Mouse (Mus musculus) spleen, adult 18-20 months (tissue): Measurements from ENCODE around the gene Prrc2c.
"Not testable (repeated sequence)": the region's sequence is repeated elsewhere in the genome, so short reads cannot be mapped to it uniquely, and the experiment has no call there.

Source experiments
- DNase-seq, 2 experiments: peaks; one replicate each; pipeline ENCODE4 v3.0.0; 2022; ENCODE audit warnings: mixed read lengths in 2 of 2

Prrc2c gene

GRCm38 (mm10) chr1:162740401-162740835 lies at the start of gene Prrc2c:
TSS of gene Prrc2c (minus strand) at chr1:162740556.
- DNase-seq = peak; percentile 94 to 97

GRCm38 (mm10) chr1:162785222-162785621 lies 44.9 kb upstream of the Prrc2c start:
- no peak for DNase-seq

- no peak for DNase-seq
Measured at GRCm38 (mm10) chr1:162783669-162784248, 43.4 kb upstream of the Prrc2c start.

- DNase-seq = not testable (repeated sequence)
Measured at GRCm38 (mm10) chr1:162781035-162781434, 40.7 kb upstream of the Prrc2c start.

- no peak for DNase-seq
Measured at GRCm38 (mm10) chr1:162777943-162778538, 37.7 kb upstream of the Prrc2c start.

GRCm38 (mm10) chr1:162773661-162774060 lies 33.3 kb upstream of the Prrc2c start:
- DNase-seq = no peak

- DNase-seq = no peak
Measured at GRCm38 (mm10) chr1:162771617-162772360, 31.4 kb upstream of the Prrc2c start.

GRCm38 (mm10) chr1:162752009-162752408 lies 11.7 kb upstream of the Prrc2c start:
- no peak for DNase-seq

GRCm38 (mm10) chr1:162749607-162750006 lies 9.3 kb upstream of the Prrc2c start:
- no peak for DNase-seq

GRCm38 (mm10) chr1:162748761-162749160 lies 8.4 kb upstream of the Prrc2c start:
- DNase-seq = no peak

GRCm38 (mm10) chr1:162739831-162740394 lies 443 bp downstream of the Prrc2c start:
- no peak for DNase-seq

GRCm38 (mm10) chr1:162739406-162739805 lies 950 bp downstream of the Prrc2c start:
- DNase-seq = no peak

- DNase-seq = no peak
Measured at GRCm38 (mm10) chr1:162738472-162738871, 1.9 kb downstream of the Prrc2c start.

- no peak for DNase-seq
Measured at GRCm38 (mm10) chr1:162735084-162735483, 5.3 kb downstream of the Prrc2c start.

- no peak for DNase-seq
Measured at GRCm38 (mm10) chr1:162734283-162734682, 6.1 kb downstream of the Prrc2c start.

- DNase-seq = no peak
Measured at GRCm38 (mm10) chr1:162732041-162732440, 8.3 kb downstream of the Prrc2c start.

- no peak for DNase-seq
Measured at GRCm38 (mm10) chr1:162729436-162729835, 10.9 kb downstream of the Prrc2c start.

GRCm38 (mm10) chr1:162727981-162728380 lies 12.4 kb downstream of the Prrc2c start:
- DNase-seq = peak in 1 of 2 experiments; percentile 8

- no peak for DNase-seq
Measured at GRCm38 (mm10) chr1:162723610-162724009, 16.7 kb downstream of the Prrc2c start.

- DNase-seq = no peak
Measured at GRCm38 (mm10) chr1:162720645-162721044, 19.7 kb downstream of the Prrc2c start.

GRCm38 (mm10) chr1:162700389-162701066 lies 39.8 kb downstream of the Prrc2c start:
- DNase-seq = no peak

- no peak for DNase-seq
Measured at GRCm38 (mm10) chr1:162697866-162698265, 42.5 kb downstream of the Prrc2c start.

- DNase-seq = no peak
Measured at GRCm38 (mm10) chr1:162693721-162694120, 46.6 kb downstream of the Prrc2c start.
